Mouse (Mus musculus) lung, embryonic 16.5 days (tissue): ENCODE results near the gene Krtap13. TPM values are rescaled to one million over a fixed set of nuclear protein-coding genes. Genes with fewer than 3 reads are reported as not detected.
"Not testable (repeated sequence)": the region's sequence is repeated elsewhere in the genome, so short reads cannot be mapped to it uniquely, and the experiment has no call there.

Experiments
- ATAC-seq: fragments of 200-750 bp; cut with Nextera tagmentation; 2 replicates; pipeline ENCODE4 v1.8.0; 2017; ENCODE audit warnings: low read depth, mild to moderate bottlenecking, moderate library complexity
- H3K27ac ChIP-seq: fragments of 300-500 bp; sonication (generic); 2 replicates; pipeline ENCODE4 v1.5.1; 2014; ENCODE audit warnings: mild to moderate bottlenecking, control low read depth, low read length
- H3K27me3 ChIP-seq: fragments of 300-500 bp; sonication (generic); 2 replicates; pipeline ENCODE4 v1.6.1; 2014; ENCODE audit warnings: low read depth, low read length, mixed read lengths; ENCODE audit not compliant: control insufficient read depth, insufficient read depth
- H3K36me3 ChIP-seq: fragments of 300-500 bp; sonication (generic); 2 replicates; pipeline ENCODE4 v1.6.1; 2014; ENCODE audit warnings: low read length; ENCODE audit not compliant: control insufficient read depth, insufficient read depth
- H3K4me1 ChIP-seq: fragments of 300-500 bp; sonication (generic); replicated peaks from 2 replicates; pipeline ENCODE4 v1.6.1; 2014; ENCODE audit warnings: low read length, mixed read lengths; ENCODE audit not compliant: control insufficient read depth, insufficient read depth
- H3K4me2 ChIP-seq: fragments of 300-500 bp; sonication (generic); 2 replicates; pipeline ENCODE4 v1.6.1; 2014; ENCODE audit warnings: low read depth, low read length, control low read depth
- H3K4me3 ChIP-seq: fragments of 300-500 bp; sonication (generic); 2 replicates; pipeline ENCODE4 v1.5.1; 2014; ENCODE audit warnings: mild to moderate bottlenecking, low read length, control low read depth
- H3K9ac ChIP-seq: fragments of 300-500 bp; sonication (generic); 2 replicates; pipeline ENCODE4 v1.6.1; 2014; ENCODE audit warnings: low read length, control low read depth
- H3K9me3 ChIP-seq: fragments of 300-500 bp; sonication (generic); 2 replicates; pipeline ENCODE4 v1.6.1; 2016; ENCODE audit warnings: low read length; ENCODE audit not compliant: control insufficient read depth
- WGBS: fragments of 180-500 bp; shearing (Covaris S2); extraction: QIAGEN DNeasy Blood & Tissue Kit; methylation state at CpG from one replicate; pipeline ENCODE4 v1.1.7; 2014; 5-methylcytosine and 5-hydroxymethylcytosine counted together
- polyA plus RNA-seq: library from polyadenylated mRNA; unstranded; fragments of >200 nt; fragmentation: Nextera tagmentation; extraction: Ambion mirVana; gene quantifications from 2 replicates; pipeline ENCODE4 v1.2.1, GENCODE M21; 2015

Gene Krtap13
- 1.9 TPM in 1 of 2 replicates, not detected in the other for polyA plus RNA-seq

- H3K27me3 ChIP-seq, ATAC-seq: not testable (repeated sequence)
Measured at GRCm38 (mm10) chr16:88751535-88751934, at the start of gene Krtap13. Krtap13 (minus strand) TSS chr16:88751635.

GRCm38 (mm10) chr16:88786786-88787185, 35.4 kb upstream of the Krtap13 start:
- H3K4me3 ChIP-seq, result no peak overlapping the region
- no peak overlapping the region for H3K9ac ChIP-seq
- no peaks in the 10 kb centered on the region for H3K36me3 ChIP-seq
- no peaks in the 10 kb centered on the region for H3K4me1 ChIP-seq
- H3K27me3 ChIP-seq, result no peaks in the 10 kb centered on the region
- H3K27ac ChIP-seq, result no peak overlapping the region
- 60% methylated on average over 2 of the region's 2 CpGs for WGBS
- no peak for ATAC-seq
- no peaks in the 10 kb centered on the region for H3K9me3 ChIP-seq
- no peak overlapping the region for H3K4me2 ChIP-seq

More at GRCm38 (mm10) chr16:88751535-88751934, at the start of gene Krtap13:
- not testable (repeated sequence) for H3K4me1 ChIP-seq, H3K4me3 ChIP-seq, H3K9ac ChIP-seq, H3K36me3 ChIP-seq, H3K4me2 ChIP-seq, H3K9me3 ChIP-seq, H3K27ac ChIP-seq
- WGBS, result 71% methylated on average over 3 of the region's 3 CpGs

GRCm38 (mm10) chr16:88777596-88777995, 26.2 kb upstream of the Krtap13 start, which contains the start of gene Gm5965:
Gm5965 (plus strand) TSS chr16:88777896.
- Histone ChIP-seq H3K27me3 (no peaks in the 10 kb centered on the region), H3K36me3 (no peaks in the 10 kb centered on the region), H3K4me3 (no peak within 1 kb of the TSS), H3K27ac (no peak within 1 kb of the TSS), H3K9me3 (no peaks in the 10 kb centered on the region), H3K4me2 (no peak within 1 kb of the TSS), H3K9ac (no peak within 1 kb of the TSS), H3K4me1 (no peaks in the 10 kb centered on the region)
- 83% methylated on average over 5 of the region's 6 CpGs for WGBS
- no peak for ATAC-seq

GRCm38 (mm10) chr16:88774106-88774505, 22.7 kb upstream of the Krtap13 start, which contains the start of gene 2310057N15Rik:
2310057N15Rik (minus strand) TSS chr16:88774206.
- H3K9me3 ChIP-seq, result no peaks in the 10 kb centered on the region
- H3K4me3 ChIP-seq, result no peak within 1 kb of the TSS
- no peak for ATAC-seq
- H3K4me1 ChIP-seq, result no peaks in the 10 kb centered on the region
- 83% methylated on average over 2 of the region's 2 CpGs for WGBS
- H3K9ac ChIP-seq, result no peak within 1 kb of the TSS
- H3K27me3 ChIP-seq, result no peaks in the 10 kb centered on the region
- H3K4me2 ChIP-seq, result no peak within 1 kb of the TSS
- no peak within 1 kb of the TSS for H3K27ac ChIP-seq
- H3K36me3 ChIP-seq, result no peaks in the 10 kb centered on the region

- H3K4me1 ChIP-seq, H3K27me3 ChIP-seq, H3K4me2 ChIP-seq, H3K27ac ChIP-seq, H3K9ac ChIP-seq, H3K36me3 ChIP-seq, H3K4me3 ChIP-seq, H3K9me3 ChIP-seq, ATAC-seq: not testable (repeated sequence)
- WGBS, result 72% methylated on average over 3 of the region's 3 CpGs
Measured at GRCm38 (mm10) chr16:88758547-88758946, 7.1 kb upstream of the Krtap13 start, which contains the start of gene 2310034C09Rik. 2310034C09Rik (plus strand) TSS chr16:88758847.

- H3K9me3 ChIP-seq, result no peaks in the 10 kb centered on the region
- 74% methylated on average over 4 of the region's 4 CpGs for WGBS
Measured at GRCm38 (mm10) chr16:88747943-88748342, 3.5 kb downstream of the Krtap13 start.

GRCm38 (mm10) chr16:88744750-88745340, 6.6 kb downstream of the Krtap13 start:
- H3K4me2 ChIP-seq, result no peak overlapping the region
- 58% methylated on average over 4 of the region's 4 CpGs for WGBS
- no peaks in the 10 kb centered on the region for H3K36me3 ChIP-seq
- H3K27me3 ChIP-seq, result no peaks in the 10 kb centered on the region
- no peak overlapping the region for H3K27ac ChIP-seq
- H3K9me3 ChIP-seq, result no peaks in the 10 kb centered on the region
- no peak for ATAC-seq
- H3K4me3 ChIP-seq, result no peak overlapping the region
- no peaks in the 10 kb centered on the region for H3K4me1 ChIP-seq
- H3K9ac ChIP-seq, result no peak overlapping the region

More at GRCm38 (mm10) chr16:88747943-88748342, 3.5 kb downstream of the Krtap13 start:
- Histone ChIP-seq H3K36me3 (no peaks in the 10 kb centered on the region), H3K27ac (no peak overlapping the region), H3K27me3 (no peaks in the 10 kb centered on the region), H3K4me1 (no peaks in the 10 kb centered on the region), H3K4me2 (no peak overlapping the region), H3K4me3 (no peak overlapping the region), H3K9ac (no peak overlapping the region)
- ATAC-seq, result no peak

GRCm38 (mm10) chr16:88735391-88735790, 16.0 kb downstream of the Krtap13 start:
- H3K4me3 ChIP-seq, result no peak overlapping the region
- 53% methylated on average over 2 of the region's 2 CpGs for WGBS
- H3K27ac ChIP-seq, result no peak overlapping the region
- no peak for ATAC-seq
- no peaks in the 10 kb centered on the region for H3K27me3 ChIP-seq
- no peak overlapping the region for H3K9ac ChIP-seq
- no peaks in the 10 kb centered on the region for H3K36me3 ChIP-seq
- no peaks in the 10 kb centered on the region for H3K4me1 ChIP-seq
- no peak overlapping the region for H3K4me2 ChIP-seq
- H3K9me3 ChIP-seq, result no peaks in the 10 kb centered on the region

GRCm38 (mm10) chr16:88728812-88729275, 22.6 kb downstream of the Krtap13 start, which contains the start of gene Krtap13-1:
Krtap13-1 (plus strand) TSS chr16:88728862.
- WGBS, result 75% methylated on average over 4 of the region's 4 CpGs
- ATAC-seq, result no peak

More at GRCm38 (mm10) chr16:88728812-88729275, 22.6 kb downstream of the Krtap13 start, which contains the start of gene Krtap13-1:
- no peak within 1 kb of the TSS for H3K4me2 ChIP-seq
- H3K9ac ChIP-seq, result no peak within 1 kb of the TSS
- H3K4me1 ChIP-seq, result no peaks in the 10 kb centered on the region
- no peak within 1 kb of the TSS for H3K27ac ChIP-seq
- no peaks in the 10 kb centered on the region for H3K9me3 ChIP-seq
- no peak within 1 kb of the TSS for H3K4me3 ChIP-seq
- no peaks in the 10 kb centered on the region for H3K27me3 ChIP-seq
- no peaks in the 10 kb centered on the region for H3K36me3 ChIP-seq
